Mouse (Mus musculus): ENCODE data around the gene Asb12. TPM values are rescaled to one million over a fixed set of nuclear protein-coding genes. Genes with fewer than 3 reads are reported as not detected.
A peak's percentile ranks its signal among the peaks of the same experiment; 100 is the strongest.
"Not testable (repeated sequence)": the region's sequence is repeated elsewhere in the genome, so short reads cannot be mapped to it uniquely, and the experiment has no call there.

Gene Asb12
- polyA plus RNA-seq (2012; rRNA removed) = 0.08 TPM in 1 of 2 replicates, not detected in the other

GRCm38 (mm10) chrX:95557887-95558286 lies at the start of gene Asb12, which contains the start of gene Pfn5:
TSS of gene Asb12 (minus strand) at chrX:95557987.
TSS of gene Pfn5 (plus strand) at chrX:95558104.
- Histone ChIP-seq H3K4me3 (replicated peaks; ENCODE audit: insufficient read depth, low read depth, low read length) (no peak within 1 kb of the TSS), H3K4me1 (ENCODE audit: control insufficient read depth, insufficient read depth, low read length) (no peaks in the 10 kb centered on the region), H3K27ac (ENCODE audit: insufficient read depth, low read length) (no peak within 1 kb of the TSS), H3K27me3 (ENCODE audit: control insufficient read depth, insufficient read depth, low read length) (no peaks in the 10 kb centered on the region)
- no peak for TF ChIP-seq CTCF (IDR thresholded peaks at IDR 0.05; ENCODE audit: borderline replicate concordance, insufficient read depth, low read depth, low read length)
- no peak for TF ChIP-seq POLR2A (IDR thresholded peaks at IDR 0.05; ENCODE audit: borderline replicate concordance, insufficient read depth, low read length)
- no peak for DNase-seq
- WGBS = 97% methylated on average over 2 of the region's 2 CpGs

GRCm38 (mm10) chrX:95600609-95601008 lies 42.8 kb upstream of the Asb12 start:
- H3K4me3 ChIP-seq (replicated peaks; ENCODE audit: insufficient read depth, low read depth, low read length) = no peak overlapping the region

GRCm38 (mm10) chrX:95554321-95554720 lies 3.5 kb downstream of the Asb12 start:
- no peak overlapping the region for H3K27ac ChIP-seq (ENCODE audit: insufficient read depth, low read length)
- H3K4me1 ChIP-seq (ENCODE audit: control insufficient read depth, insufficient read depth, low read length) = no peaks in the 10 kb centered on the region
- no peaks in the 10 kb centered on the region for H3K27me3 ChIP-seq (ENCODE audit: control insufficient read depth, insufficient read depth, low read length)
- DNase-seq = no peak
- H3K4me3 ChIP-seq (replicated peaks; ENCODE audit: insufficient read depth, low read depth, low read length) = no peak overlapping the region
- TF ChIP-seq POLR2A (IDR thresholded peaks at IDR 0.05; ENCODE audit: borderline replicate concordance, insufficient read depth, low read length) = no peak
- no peak for TF ChIP-seq CTCF (IDR thresholded peaks at IDR 0.05; ENCODE audit: borderline replicate concordance, insufficient read depth, low read depth, low read length)
- WGBS = 78% methylated on average over 4 of the region's 4 CpGs

More at GRCm38 (mm10) chrX:95600609-95601008, 42.8 kb upstream of the Asb12 start:
- 92% methylated on average over 5 of the region's 5 CpGs for WGBS
- no peaks in the 10 kb centered on the region for H3K27me3 ChIP-seq (ENCODE audit: control insufficient read depth, insufficient read depth, low read length)
- no peak overlapping the region for H3K27ac ChIP-seq (ENCODE audit: insufficient read depth, low read length)
- DNase-seq = no peak
- H3K4me1 ChIP-seq (ENCODE audit: control insufficient read depth, insufficient read depth, low read length) = no peaks in the 10 kb centered on the region
- TF ChIP-seq POLR2A (IDR thresholded peaks at IDR 0.05; ENCODE audit: borderline replicate concordance, insufficient read depth, low read length) (no peak), CTCF (IDR thresholded peaks at IDR 0.05; ENCODE audit: borderline replicate concordance, insufficient read depth, low read depth, low read length) (no peak)

GRCm38 (mm10) chrX:95535493-95535892 lies 22.3 kb downstream of the Asb12 start:
- 94% methylated on average over 2 of the region's 2 CpGs for WGBS
- H3K4me1 ChIP-seq (ENCODE audit: control insufficient read depth, insufficient read depth, low read length); H3K27me3 ChIP-seq (ENCODE audit: control insufficient read depth, insufficient read depth, low read length); DNase-seq; H3K27ac ChIP-seq (ENCODE audit: insufficient read depth, low read length); H3K4me3 ChIP-seq (replicated peaks; ENCODE audit: insufficient read depth, low read depth, low read length): not testable (repeated sequence)

- no peak overlapping the region for H3K27ac ChIP-seq (ENCODE audit: insufficient read depth, low read length)
- WGBS = 94% methylated on average over 2 of the region's 2 CpGs
Measured at GRCm38 (mm10) chrX:95525166-95525565, 32.6 kb downstream of the Asb12 start.

GRCm38 (mm10) chrX:95523883-95524282 lies 33.9 kb downstream of the Asb12 start:
- TF ChIP-seq CTCF (IDR thresholded peaks at IDR 0.05; ENCODE audit: borderline replicate concordance, insufficient read depth, low read depth, low read length) = no peak
- TF ChIP-seq POLR2A (IDR thresholded peaks at IDR 0.05; ENCODE audit: borderline replicate concordance, insufficient read depth, low read length) = no peak
- no peaks in the 10 kb centered on the region for H3K4me1 ChIP-seq (ENCODE audit: control insufficient read depth, insufficient read depth, low read length)
- H3K27me3 ChIP-seq (ENCODE audit: control insufficient read depth, insufficient read depth, low read length) = no peaks in the 10 kb centered on the region
- no peak overlapping the region for H3K27ac ChIP-seq (ENCODE audit: insufficient read depth, low read length)
- no peak overlapping the region for H3K4me3 ChIP-seq (replicated peaks; ENCODE audit: insufficient read depth, low read depth, low read length)
- no peak for DNase-seq

More at GRCm38 (mm10) chrX:95525166-95525565, 32.6 kb downstream of the Asb12 start:
- Histone ChIP-seq H3K27me3 (ENCODE audit: control insufficient read depth, insufficient read depth, low read length) (no peaks in the 10 kb centered on the region), H3K4me1 (ENCODE audit: control insufficient read depth, insufficient read depth, low read length) (no peaks in the 10 kb centered on the region), H3K4me3 (replicated peaks; ENCODE audit: insufficient read depth, low read depth, low read length) (no peak overlapping the region)
- no peak for TF ChIP-seq CTCF (IDR thresholded peaks at IDR 0.05; ENCODE audit: borderline replicate concordance, insufficient read depth, low read depth, low read length)
- TF ChIP-seq POLR2A (IDR thresholded peaks at IDR 0.05; ENCODE audit: borderline replicate concordance, insufficient read depth, low read length) = no peak
- no peak for DNase-seq

- TF ChIP-seq CTCF (IDR thresholded peaks at IDR 0.05; ENCODE audit: borderline replicate concordance, insufficient read depth, low read depth, low read length) (no peak), POLR2A (IDR thresholded peaks at IDR 0.05; ENCODE audit: borderline replicate concordance, insufficient read depth, low read length) (no peak)
Measured at GRCm38 (mm10) chrX:95457166-95457565, 100.6 kb downstream of the Asb12 start.

GRCm38 (mm10) chrX:95445866-95446265 lies 111.9 kb downstream of the Asb12 start:
- Histone ChIP-seq H3K4me1 (ENCODE audit: control insufficient read depth, insufficient read depth, low read length) (no peaks in the 10 kb centered on the region), H3K27ac (ENCODE audit: insufficient read depth, low read length) (no peak overlapping the region), H3K4me3 (replicated peaks; ENCODE audit: insufficient read depth, low read depth, low read length) (no peak overlapping the region), H3K27me3 (ENCODE audit: control insufficient read depth, insufficient read depth, low read length) (no peaks in the 10 kb centered on the region)
- TF ChIP-seq CTCF (IDR thresholded peaks at IDR 0.05; ENCODE audit: borderline replicate concordance, insufficient read depth, low read depth, low read length) (no peak), POLR2A (IDR thresholded peaks at IDR 0.05; ENCODE audit: borderline replicate concordance, insufficient read depth, low read length) (no peak)
- 72% methylated on average over 2 of the region's 2 CpGs for WGBS
- DNase-seq = peak in 1 of 2 experiments; percentile 14

More at GRCm38 (mm10) chrX:95457166-95457565, 100.6 kb downstream of the Asb12 start:
- no peak overlapping the region for H3K4me3 ChIP-seq (replicated peaks; ENCODE audit: insufficient read depth, low read depth, low read length)
- DNase-seq = no peak
- no peaks in the 10 kb centered on the region for H3K4me1 ChIP-seq (ENCODE audit: control insufficient read depth, insufficient read depth, low read length)
- no peak overlapping the region for H3K27ac ChIP-seq (ENCODE audit: insufficient read depth, low read length)
- 52% methylated on average over 3 of the region's 3 CpGs for WGBS
- H3K27me3 ChIP-seq (ENCODE audit: control insufficient read depth, insufficient read depth, low read length) = no peaks in the 10 kb centered on the region
